Mouse (Mus musculus) hindbrain, postnatal 0 days (tissue): ENCODE measurements around the gene Lrrc7. TPM values are rescaled to one million over a fixed set of nuclear protein-coding genes. Genes with fewer than 3 reads are reported as not detected.

Experiments used
- ATAC-seq: fragments of 200-750 bp; cut with Nextera tagmentation; 2 replicates; pipeline ENCODE4 v1.8.0; 2017; ENCODE audit warnings: mild to moderate bottlenecking, moderate TSS enrichment, moderate library complexity
- DNase-seq: peaks from one replicate; pipeline ENCODE4 v3.0.0-alpha.2; 2015; ENCODE audit warnings: low spot score
- H3K27ac ChIP-seq: fragments of 300-500 bp; sonication (generic); 2 replicates; pipeline ENCODE4 v1.5.1; 2014; ENCODE audit warnings: mild to moderate bottlenecking
- H3K27me3 ChIP-seq: fragments of 300-500 bp; sonication (generic); 2 replicates; pipeline ENCODE4 v1.6.1; 2014; ENCODE audit warnings: low read length, mixed read lengths; ENCODE audit not compliant: insufficient read depth
- H3K36me3 ChIP-seq: fragments of 300-500 bp; sonication (generic); 2 replicates; pipeline ENCODE4 v1.6.1; 2014; ENCODE audit warnings: low read length, mixed read lengths; ENCODE audit not compliant: insufficient read depth
- H3K4me1 ChIP-seq: fragments of 300-500 bp; sonication (generic); 2 replicates; pipeline ENCODE4 v1.6.1; 2014; ENCODE audit warnings: antibody characterized with exemption, low read length, mixed read lengths; ENCODE audit not compliant: insufficient read depth
- H3K4me2 ChIP-seq: fragments of 300-500 bp; sonication (generic); 2 replicates; pipeline ENCODE4 v1.6.1; 2014; ENCODE audit warnings: low read depth, mild to moderate bottlenecking, low read length, moderate library complexity, mixed read lengths
- H3K4me3 ChIP-seq: fragments of 300-500 bp; sonication (generic); 2 replicates; pipeline ENCODE4 v1.5.1; 2014; ENCODE audit warnings: low read length
- H3K9ac ChIP-seq: fragments of 300-500 bp; sonication (generic); replicated peaks from 2 replicates; pipeline ENCODE4 v1.6.1; 2014; ENCODE audit warnings: mild to moderate bottlenecking, low read length, moderate library complexity, mixed read lengths
- H3K9me3 ChIP-seq: fragments of 300-500 bp; sonication (generic); 2 replicates; pipeline ENCODE4 v1.6.1; 2016; ENCODE audit warnings: low read length, mixed read lengths
- CTCF ChIP-seq: IDR thresholded peaks from 2 replicates; pipeline ENCODE4 v1.5.1; 2016; ENCODE audit warnings: antibody characterized with exemption, control low read depth, low read depth
- WGBS: fragments of 180-500 bp; shearing (Covaris S2); extraction: QIAGEN DNeasy Blood & Tissue Kit; methylation state at CpG from one replicate; pipeline ENCODE4 v1.1.7; 2014; 5-methylcytosine and 5-hydroxymethylcytosine counted together
- polyA plus RNA-seq: library from polyadenylated mRNA; unstranded; fragments of >200 nt; fragmentation: Nextera tagmentation; extraction: Ambion mirVana; gene quantifications from 2 replicates; pipeline ENCODE4 v1.2.1, GENCODE M21; 2015
- total RNA-seq: library from RNA; depleted of rRNA; stranded (reverse); fragments of >200 nt; gene quantifications from 2 replicates; pipeline ENCODE4 v1.2.3, GENCODE M21; 2014

Lrrc7 gene
- total and polyA plus RNA-seq, 2 experiments from 2014 or later = 6.2 to 25.0 TPM

- no peak for TF ChIP-seq CTCF
- Histone ChIP-seq H3K27me3 (no peaks in the 10 kb centered on the region), H3K4me3 (no peak overlapping the region), H3K27ac (no peak overlapping the region), H3K4me2 (no peak overlapping the region), H3K9ac (no peak overlapping the region), H3K4me1 (no peaks in the 10 kb centered on the region), H3K36me3 (no peaks in the 10 kb centered on the region), H3K9me3 (no peaks in the 10 kb centered on the region)
- WGBS = 88% methylated on average over 1 of the region's 1 CpGs
- ATAC-seq (no peak), DNase-seq (no peak)
Measured at GRCm38 (mm10) chr3:158493730-158494129, 68.3 kb downstream of the Lrrc7 start.

GRCm38 (mm10) chr3:158479677-158480076, 82.3 kb downstream of the Lrrc7 start:
- H3K4me1 ChIP-seq = no peaks in the 10 kb centered on the region

GRCm38 (mm10) chr3:158400600-158400999, 161.4 kb downstream of the Lrrc7 start:
- no peak overlapping the region for H3K4me3 ChIP-seq
- TF ChIP-seq CTCF = no peak
- H3K4me1 ChIP-seq = no peaks in the 10 kb centered on the region
- no peaks in the 10 kb centered on the region for H3K36me3 ChIP-seq
- H3K4me2 ChIP-seq = no peak overlapping the region
- no peak overlapping the region for H3K27ac ChIP-seq
- H3K9me3 ChIP-seq = no peaks in the 10 kb centered on the region
- no peaks in the 10 kb centered on the region for H3K27me3 ChIP-seq
- 81% methylated on average over 1 of the region's 1 CpGs for WGBS
- H3K9ac ChIP-seq = no peak overlapping the region
- DNase-seq (no peak), ATAC-seq (no peak)

More at GRCm38 (mm10) chr3:158479677-158480076, 82.3 kb downstream of the Lrrc7 start:
- Histone ChIP-seq H3K9me3 (no peaks in the 10 kb centered on the region), H3K4me2 (no peak overlapping the region), H3K4me3 (no peak overlapping the region), H3K36me3 (no peaks in the 10 kb centered on the region), H3K9ac (no peak overlapping the region), H3K27me3 (no peaks in the 10 kb centered on the region), H3K27ac (no peak overlapping the region)
- no peak for DNase-seq
- TF ChIP-seq CTCF = no peak
- WGBS = 92% methylated on average over 2 of the region's 2 CpGs
- no peak for ATAC-seq

- no peaks in the 10 kb centered on the region for H3K27me3 ChIP-seq
- H3K27ac ChIP-seq = no peak overlapping the region
- no peak overlapping the region for H3K9ac ChIP-seq
- H3K4me2 ChIP-seq = no peak overlapping the region
- H3K9me3 ChIP-seq = no peaks in the 10 kb centered on the region
- no peaks in the 10 kb centered on the region for H3K4me1 ChIP-seq
- no peak for DNase-seq
- TF ChIP-seq CTCF = no peak
- ATAC-seq = no peak
- H3K36me3 ChIP-seq = no peaks in the 10 kb centered on the region
- no peak overlapping the region for H3K4me3 ChIP-seq
Measured at GRCm38 (mm10) chr3:158391534-158391933, 170.5 kb downstream of the Lrrc7 start.

GRCm38 (mm10) chr3:158388076-158388454, 174.0 kb downstream of the Lrrc7 start:
- no peaks in the 10 kb centered on the region for H3K27me3 ChIP-seq
- H3K9ac ChIP-seq = no peak overlapping the region
- H3K4me1 ChIP-seq = no peaks in the 10 kb centered on the region
- H3K27ac ChIP-seq = no peak overlapping the region
- H3K36me3 ChIP-seq = no peaks in the 10 kb centered on the region
- TF ChIP-seq CTCF = no peak
- ATAC-seq = no peak
- H3K4me2 ChIP-seq = no peak overlapping the region
- H3K4me3 ChIP-seq = no peak overlapping the region
- no peaks in the 10 kb centered on the region for H3K9me3 ChIP-seq
- 35% methylated on average over 2 of the region's 2 CpGs for WGBS
- DNase-seq = no peak

GRCm38 (mm10) chr3:158387413-158388075, 174.5 kb downstream of the Lrrc7 start:
- H3K9me3 ChIP-seq = no peaks in the 10 kb centered on the region
- ATAC-seq (no peak), DNase-seq (no peak)
- no peaks in the 10 kb centered on the region for H3K4me1 ChIP-seq
- H3K9ac ChIP-seq = no peak overlapping the region
- no peak for TF ChIP-seq CTCF
- no peaks in the 10 kb centered on the region for H3K36me3 ChIP-seq
- 78% methylated on average over 2 of the region's 2 CpGs for WGBS
- no peak overlapping the region for H3K4me2 ChIP-seq
- no peak overlapping the region for H3K4me3 ChIP-seq
- no peak overlapping the region for H3K27ac ChIP-seq
- H3K27me3 ChIP-seq = no peaks in the 10 kb centered on the region

- WGBS = 69% methylated on average over 1 of the region's 1 CpGs
Measured at GRCm38 (mm10) chr3:158386848-158387247, 175.2 kb downstream of the Lrrc7 start.

More at GRCm38 (mm10) chr3:158386848-158387247, 175.2 kb downstream of the Lrrc7 start:
- Histone ChIP-seq H3K4me2 (no peak overlapping the region), H3K36me3 (no peaks in the 10 kb centered on the region), H3K4me3 (no peak overlapping the region), H3K27me3 (no peaks in the 10 kb centered on the region), H3K9me3 (no peaks in the 10 kb centered on the region), H3K4me1 (no peaks in the 10 kb centered on the region), H3K27ac (no peak overlapping the region), H3K9ac (no peak overlapping the region)
- ATAC-seq (no peak), DNase-seq (no peak)
- TF ChIP-seq CTCF = no peak
